ENCODE assay signal across 11 mouse cellular contexts in the genomic region with DNA sequence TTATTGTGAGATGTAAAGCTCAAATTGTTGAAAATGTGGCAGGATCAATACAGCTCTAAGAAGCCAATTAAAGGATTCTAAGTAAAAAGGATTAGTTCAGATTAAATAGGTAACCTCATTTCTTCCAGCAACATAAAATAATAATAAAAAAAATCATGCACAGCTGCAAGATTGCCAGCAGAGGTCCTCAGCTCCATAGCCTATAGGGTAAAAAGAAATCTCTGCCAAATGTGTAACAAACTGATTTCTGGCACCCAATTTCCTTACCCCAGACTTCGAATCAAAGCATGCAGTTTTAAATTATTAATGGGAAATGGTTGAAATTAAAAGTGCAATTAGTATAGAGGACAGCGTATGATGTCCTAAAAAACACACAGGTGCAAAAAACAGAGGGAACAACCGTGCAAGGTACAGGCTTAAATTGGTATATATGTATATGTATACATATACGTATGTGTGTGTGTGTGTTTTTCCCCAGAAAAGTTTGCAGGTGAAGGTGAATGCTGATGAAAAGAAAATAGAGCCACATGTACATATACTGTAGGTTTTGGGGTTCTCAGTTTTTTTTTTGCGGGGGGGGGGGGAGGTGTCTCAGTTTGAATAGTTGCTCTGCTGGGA.
DNase-seq lines count a peak whose midpoint lies in the region; TF ChIP-seq lines count a peak whose summit lies in the region.
"Had no signal": no experiment of that assay in that cellular context is flagged by ENCODE, and none has a peak within 500 bp of the region (broad histone marks: within the 10 kb centered on the region; RNA-seq: fewer than 3 reads in every experiment).

No protein-coding gene starts in this region.

- H3K9me3 ChIP-seq in ES-E14 (ENCODE audit: control insufficient read depth, insufficient read depth, low read depth, low read length) = no peaks in the 10 kb centered on the region
- H3K9me3 ChIP-seq: hindbrain, embryonic 15.5 days had no signal

- no peaks in the 10 kb centered on the region for H3K4me1 ChIP-seq in ES-E14 (ENCODE audit: control insufficient read depth in 2 of 2, insufficient read depth in 2 of 2, low read length in 2 of 2, poor library complexity in 1 of 2)
- H3K4me1 ChIP-seq: hindbrain, embryonic 15.5 days; neural tube, embryonic 12.5 days had no signal

- in situ Hi-C loops in ES-E14 (cut with MboI; ENCODE audit: low sequenced_read_pairs in 2 of 2, unreplicated experiment in 2 of 2) = no loop called here

- TF ChIP-seq CTCF in left cerebral cortex, adult 2 months (IDR thresholded peaks at IDR 0.05) = peak; percentile 72
- TF ChIP-seq CTCF in brain, embryonic 14.5 days (IDR thresholded peaks at IDR 0.05; ENCODE audit: borderline replicate concordance, extremely low read depth, insufficient read depth, insufficient read length) = peak; percentile 52; the same call in 1 of the 2 replicates

- DNase-seq in left cerebral cortex, adult 2 months (ENCODE audit: extremely low spot score in 1 of 2, low spot score in 2 of 2) = no peak
- DNase-seq in left cerebral cortex, postnatal 36 days (ENCODE audit: low spot score in 2 of 2) = no peak
- DNase-seq in ES-E14 (ENCODE audit: low read depth, low spot score) = peak; percentile 21
- peak; percentile 80 for DNase-seq in brain, embryonic 14.5 days (ENCODE audit: low read depth)
- DNase-seq in mesoderm, embryonic 11.5 days (ENCODE audit: low read depth, low spot score) = peak; percentile 11
- no peak for DNase-seq in kidney, postnatal 14 days
- no peak for DNase-seq in heart, adult 8-10 months (ENCODE audit: low spot score)
- DNase-seq in adrenal gland, adult 8-10 months = no peak

- no peak overlapping the region for H3K27ac ChIP-seq in left cerebral cortex, adult 2 months
- H3K27ac ChIP-seq in ES-E14 (ENCODE audit: insufficient read depth, low read depth, low read length, poor library complexity, severe bottlenecking) = no peak overlapping the region
- H3K27ac ChIP-seq: hindbrain, embryonic 15.5 days; liver, embryonic 14.5 days; neural tube, embryonic 12.5 days had no signal

- H3K9ac ChIP-seq in ES-E14 (ENCODE audit: insufficient read depth, low read depth, low read length, poor library complexity, severe bottlenecking) = no peak overlapping the region
- H3K9ac ChIP-seq: hindbrain, embryonic 15.5 days; liver, embryonic 14.5 days; neural tube, embryonic 12.5 days had no signal

- H3K36me3 ChIP-seq in ES-E14 (ENCODE audit: control insufficient read depth, insufficient read depth, low read length, poor library complexity, severe bottlenecking) = no peaks in the 10 kb centered on the region
- H3K36me3 ChIP-seq: hindbrain, embryonic 15.5 days; neural tube, embryonic 12.5 days had no signal

- H3K4me3 ChIP-seq in left cerebral cortex, adult 2 months = no peak overlapping the region
- H3K4me3 ChIP-seq in ES-E14 (ENCODE audit: insufficient read depth in 1 of 2, low read depth in 1 of 2, low read length in 2 of 2, poor library complexity in 1 of 2, severe bottlenecking in 1 of 2) = no peak overlapping the region
- H3K4me3 ChIP-seq: hindbrain, embryonic 15.5 days; neural tube, embryonic 12.5 days had no signal

- TF ChIP-seq POLR2A in brain, embryonic 14.5 days (IDR thresholded peaks at IDR 0.05; ENCODE audit: borderline replicate concordance, extremely low read depth, insufficient read depth, insufficient read length, poor library complexity, severe bottlenecking) = no peak

- intact Hi-C loops in left cerebral cortex, adult 2 months (cut with DNase I) = loop anchor here (5.0 kb wide), 1 partner anchor 1623 kb away; no protein-coding TSS in a partner anchor
- intact Hi-C loops in left cerebral cortex, postnatal 36 days (cut with DNase I) = no loop called here

TF ChIP-seq in ES-E14, 5 proteins besides CTCF, POLR2A, EP300 and RAD21:
- TF ChIP-seq ZC3H11A (IDR thresholded peaks at IDR 0.05; ENCODE audit: borderline replicate concordance, low read depth, low read length) = peak; percentile 75; the same call in 1 of the 2 replicates
- TF ChIP-seq ZNF384 (IDR thresholded peaks at IDR 0.05; ENCODE audit: low read depth, low read length) = peak; percentile 66
- no peak for TF ChIP-seq HCFC1 (IDR thresholded peaks at IDR 0.05; ENCODE audit: borderline replicate concordance, insufficient read depth, low read length)

Comparison
In these comparisons a context has a peak if more than half of its experiments do, and no peak if none do; other contexts are left out.
1. DNase-seq: peak in ES-E14 (single experiment), brain, embryonic 14.5 days (single experiment) and mesoderm, embryonic 11.5 days (single experiment); none in left cerebral cortex, adult 2 months (0 of 2), left cerebral cortex, postnatal 36 days (0 of 2), kidney, postnatal 14 days (single experiment), heart, adult 8-10 months (single experiment) and adrenal gland, adult 8-10 months (single experiment).